Mouse (Mus musculus): ENCODE results near the gene Bckdha. TPM values are rescaled to one million over a fixed set of nuclear protein-coding genes. Genes with fewer than 3 reads are reported as not detected.

Gene Bckdha
- total RNA-seq, 2 experiments from 2014 or later = 134 to 137 TPM

GRCm38 (mm10) chr7:25683474-25684180 lies 24.8 kb upstream of the Bckdha start:
- no peak for DNase-seq (ENCODE audit: low spot score)

GRCm38 (mm10) chr7:25681341-25682231 lies 22.8 kb upstream of the Bckdha start:
- no peak for DNase-seq (ENCODE audit: low spot score)

GRCm38 (mm10) chr7:25680514-25681258 lies 21.9 kb upstream of the Bckdha start, which contains the start of gene B9d2:
TSS of gene B9d2 (plus strand) at chr7:25680780.
- DNase-seq (ENCODE audit: low spot score) = peak; percentile 95

GRCm38 (mm10) chr7:25679971-25680370 lies 21.2 kb upstream of the Bckdha start:
- no peak for DNase-seq (ENCODE audit: low spot score)

GRCm38 (mm10) chr7:25677013-25677412 lies 18.2 kb upstream of the Bckdha start:
- no peak for DNase-seq (ENCODE audit: low spot score)

GRCm38 (mm10) chr7:25676085-25676781 lies 17.5 kb upstream of the Bckdha start:
- DNase-seq (ENCODE audit: low spot score) = peak; percentile 70

- DNase-seq (ENCODE audit: low spot score) = no peak
Observed at GRCm38 (mm10) chr7:25675405-25675804, 16.6 kb upstream of the Bckdha start.

GRCm38 (mm10) chr7:25674719-25675300 lies 16.0 kb upstream of the Bckdha start, which contains the start of gene Tmem91:
TSS of gene Tmem91 (minus strand) at chr7:25675166.
- no peak for DNase-seq (ENCODE audit: low spot score)

GRCm38 (mm10) chr7:25674297-25674696 lies 15.5 kb upstream of the Bckdha start:
- DNase-seq (ENCODE audit: low spot score) = no peak

- no peak for DNase-seq (ENCODE audit: low spot score)
Observed at GRCm38 (mm10) chr7:25672442-25672841, 13.7 kb upstream of the Bckdha start.

GRCm38 (mm10) chr7:25671686-25672085 lies 12.9 kb upstream of the Bckdha start:
- no peak for DNase-seq (ENCODE audit: low spot score)

GRCm38 (mm10) chr7:25670096-25670495 lies 11.3 kb upstream of the Bckdha start:
- DNase-seq (ENCODE audit: low spot score) = no peak

- DNase-seq (ENCODE audit: low spot score) = no peak
Observed at GRCm38 (mm10) chr7:25669631-25670030, 10.8 kb upstream of the Bckdha start.

- no peak for DNase-seq (ENCODE audit: low spot score)
Observed at GRCm38 (mm10) chr7:25669158-25669557, 10.4 kb upstream of the Bckdha start.

GRCm38 (mm10) chr7:25666381-25666780 lies 7.6 kb upstream of the Bckdha start:
- DNase-seq (ENCODE audit: low spot score) = no peak

- DNase-seq (ENCODE audit: low spot score) = peak; percentile 34
Observed at GRCm38 (mm10) chr7:25657785-25658184, 996 bp downstream of the Bckdha start.

GRCm38 (mm10) chr7:25655601-25656428 lies 3.0 kb downstream of the Bckdha start:
- no peak for DNase-seq (ENCODE audit: low spot score)

GRCm38 (mm10) chr7:25652244-25652759 lies 6.5 kb downstream of the Bckdha start:
- DNase-seq (ENCODE audit: low spot score) = no peak

- no peak for DNase-seq (ENCODE audit: low spot score)
Observed at GRCm38 (mm10) chr7:25651281-25651680, 7.5 kb downstream of the Bckdha start.

- DNase-seq (ENCODE audit: low spot score) = no peak
Observed at GRCm38 (mm10) chr7:25649839-25650238, 8.9 kb downstream of the Bckdha start.

All from gastrocnemius, adult 18-20 months (tissue).